Mouse (Mus musculus) thymus, postnatal 10 days (tissue): ENCODE measurements at regions not wholly inside any gene's neighbourhood (a gene's known extent, or its start where the extent isn't known, plus 50 kb on each side); places are given as distances from the start of the nearest gene placed in this dataset.

Experiments used
- DNase-seq, 2 experiments: peaks; one replicate each; pipeline ENCODE4 v3.0.0; 2021; ENCODE audit warnings: low spot score in 2 of 2

DNA sequence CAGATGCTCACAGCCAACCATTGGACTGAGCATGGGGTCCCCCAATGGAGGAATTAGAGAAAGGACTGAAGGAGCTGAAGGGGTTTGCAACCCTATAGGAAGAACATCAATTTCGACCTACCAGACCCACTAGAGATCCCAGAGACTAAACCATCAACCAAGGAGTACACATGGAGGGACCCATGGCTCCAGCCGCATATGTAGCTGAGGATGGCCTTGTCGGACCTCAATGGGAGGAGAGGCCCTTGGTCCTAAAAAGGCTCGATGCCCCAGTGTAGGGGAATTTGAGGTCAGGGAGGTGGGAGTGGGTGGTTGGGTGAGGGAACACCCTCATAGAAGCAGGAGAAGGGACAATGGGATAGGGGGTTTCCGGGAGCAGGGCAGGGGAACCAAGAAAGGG lies 180.6 kb downstream of the Qdpr start:
- no peak for DNase-seq

DNA sequence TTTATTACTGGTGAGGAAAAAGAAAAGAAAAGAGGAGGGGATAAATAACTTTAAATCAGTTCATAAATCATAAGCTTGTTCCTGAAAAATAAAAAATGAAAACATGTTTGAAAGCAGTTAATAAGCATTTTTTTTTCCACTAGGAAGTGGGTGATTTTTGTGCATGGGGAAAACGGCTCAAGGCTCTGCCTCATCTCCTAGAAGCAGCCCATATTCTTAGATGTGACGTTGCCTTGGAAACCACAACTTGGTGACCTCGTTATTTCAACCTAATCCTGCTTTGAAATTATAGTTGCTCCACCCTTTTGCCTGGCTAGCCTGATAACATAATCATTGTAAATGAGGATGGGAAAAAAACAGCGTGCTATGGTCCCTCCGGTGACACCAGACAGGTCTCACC lies 183.1 kb downstream of the Qdpr start:
- no peak for DNase-seq

DNA sequence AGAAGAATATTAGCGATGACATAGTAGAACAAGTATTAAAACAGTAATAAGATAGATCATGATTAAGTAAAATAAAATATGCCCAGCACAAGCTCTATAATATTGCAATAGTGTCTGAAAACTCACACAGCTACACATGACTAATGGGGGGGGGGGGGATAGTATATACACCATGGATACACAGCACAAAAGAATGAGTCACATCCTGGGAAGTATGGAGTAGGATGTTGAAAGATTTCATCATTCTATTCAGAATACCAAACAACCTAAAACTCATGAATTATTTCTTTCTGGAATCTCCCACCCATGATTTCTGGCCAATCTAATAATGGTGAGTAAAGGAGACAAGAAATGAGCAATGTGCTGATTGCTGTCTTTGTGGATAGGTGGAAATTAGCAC lies 191.6 kb downstream of the Qdpr start:
- DNase-seq, result no peak

DNA sequence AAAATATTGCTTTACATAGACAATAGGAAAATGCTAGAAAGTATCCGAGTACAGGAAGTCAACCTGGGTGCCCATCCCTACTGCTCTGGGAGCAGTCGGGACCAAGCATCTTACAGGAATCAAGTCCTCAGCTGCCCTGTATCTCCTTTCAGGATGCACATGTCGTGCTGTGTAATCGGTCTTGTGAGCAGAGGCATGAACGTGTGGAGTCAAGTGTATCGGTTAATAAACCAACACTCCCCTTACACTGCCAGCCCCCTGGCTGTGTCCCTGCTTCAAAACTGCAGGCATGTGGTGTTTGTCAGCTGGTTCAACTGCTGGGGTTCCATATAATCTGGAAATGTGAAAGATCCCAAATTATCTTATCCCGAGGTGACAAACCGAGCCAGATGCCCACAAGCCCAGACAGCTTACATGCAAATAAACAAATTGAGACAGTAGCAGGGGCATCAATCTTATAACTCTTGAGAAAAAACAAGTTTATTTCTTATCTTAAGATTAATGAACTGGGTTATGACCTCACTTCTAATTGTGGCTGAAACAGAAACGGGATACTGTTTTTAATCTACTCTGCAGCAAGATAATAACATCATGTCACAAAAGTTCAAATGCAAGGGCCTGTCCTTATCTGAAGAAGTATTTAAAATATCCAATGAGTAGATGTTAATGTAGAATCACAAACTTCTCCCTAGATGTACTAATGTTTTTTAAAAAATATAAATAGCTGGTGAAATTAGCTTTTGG lies 193.6 kb downstream of the Qdpr start:
- DNase-seq, result no peak

DNA sequence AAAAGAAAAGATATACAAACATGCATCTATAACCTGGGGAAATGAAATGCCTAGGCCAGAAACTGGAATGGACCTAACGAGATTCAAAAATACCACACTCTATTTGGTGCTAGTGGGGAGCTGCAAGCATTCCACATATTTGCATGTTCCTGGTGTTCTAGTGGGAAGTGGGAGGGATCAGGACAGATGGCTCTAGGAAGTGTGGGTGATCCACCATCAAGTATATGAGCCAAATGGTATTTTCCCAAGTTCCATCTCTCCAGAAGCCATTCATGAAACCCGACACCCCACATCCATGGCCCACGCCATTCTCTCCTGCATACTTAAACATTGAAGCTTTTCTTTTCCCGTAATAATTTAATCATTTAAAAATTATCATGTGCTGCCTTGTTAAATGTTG lies 218.2 kb downstream of the Qdpr start:
- DNase-seq, result no peak

DNA sequence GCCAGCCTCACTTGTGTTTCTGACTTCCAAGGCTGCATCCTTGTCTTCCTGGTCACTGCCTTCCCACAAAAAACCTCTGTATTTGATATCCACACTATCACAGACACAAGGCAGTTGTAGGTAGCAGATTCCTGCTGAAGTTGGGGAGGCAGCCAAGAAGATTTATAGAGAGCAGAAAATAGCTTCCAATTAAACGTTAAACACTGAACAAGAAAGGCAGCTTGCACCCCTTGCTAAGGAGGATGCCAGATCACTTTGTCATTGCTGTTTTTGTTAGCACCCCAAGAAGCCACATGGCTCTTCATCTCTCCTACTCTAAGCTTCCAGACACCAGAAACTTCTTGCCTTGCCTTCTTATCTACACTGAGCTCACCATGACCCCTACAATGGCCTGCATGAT lies 219.9 kb downstream of the Qdpr start:
- DNase-seq, result no peak

DNA sequence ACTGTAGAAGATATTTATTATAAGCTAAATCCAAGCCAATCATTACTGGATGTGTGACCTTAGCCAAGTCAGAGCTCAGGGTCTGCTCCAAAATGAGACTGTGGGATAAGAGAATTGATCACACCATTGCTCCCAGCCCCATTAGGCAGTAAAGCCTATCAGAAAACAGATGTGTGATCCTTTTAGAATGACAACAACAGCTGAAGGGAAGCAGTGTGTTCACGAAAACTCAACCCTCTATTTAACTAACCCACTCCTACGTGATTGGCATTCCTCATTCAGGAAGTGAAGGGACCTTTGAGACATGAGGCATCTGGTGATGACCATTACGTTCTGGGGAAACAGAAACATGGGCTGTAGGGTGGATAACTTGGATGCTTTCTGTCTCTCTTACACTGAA lies 220.6 kb downstream of the Qdpr start:
- no peak for DNase-seq

DNA sequence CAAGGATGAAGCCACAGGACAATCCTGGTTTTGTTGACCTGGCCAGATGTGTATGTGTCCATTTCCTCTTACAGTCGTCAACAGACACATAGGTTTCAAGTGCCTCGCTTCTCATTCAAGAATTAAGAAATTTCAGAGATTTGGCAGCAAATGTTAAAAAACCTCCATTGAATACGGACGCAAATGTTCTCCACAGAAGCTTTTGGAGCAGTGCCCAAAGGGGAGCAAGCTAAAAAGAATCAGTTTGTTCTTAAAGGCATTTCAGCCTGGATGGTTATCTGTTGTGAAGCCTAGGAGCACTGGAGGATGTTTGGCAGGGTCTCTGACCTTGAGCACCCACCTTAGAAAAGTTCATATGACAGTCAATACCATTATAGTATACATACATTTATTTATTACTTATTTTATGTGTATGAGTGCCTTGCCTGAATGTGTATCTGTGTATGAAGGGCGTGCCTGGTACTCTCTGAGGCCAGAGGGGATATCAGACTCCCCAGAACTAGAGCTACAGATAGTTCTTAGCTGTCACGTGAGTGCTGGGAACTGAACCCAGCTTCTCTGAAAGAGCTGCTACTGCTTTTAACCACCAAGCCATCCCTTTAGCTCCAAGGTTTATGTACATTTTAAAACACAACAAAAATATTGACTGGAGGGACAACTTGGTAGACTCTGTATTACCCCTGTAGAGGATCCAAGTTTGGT lies 221.7 kb downstream of the Qdpr start:
- no peak for DNase-seq

DNA sequence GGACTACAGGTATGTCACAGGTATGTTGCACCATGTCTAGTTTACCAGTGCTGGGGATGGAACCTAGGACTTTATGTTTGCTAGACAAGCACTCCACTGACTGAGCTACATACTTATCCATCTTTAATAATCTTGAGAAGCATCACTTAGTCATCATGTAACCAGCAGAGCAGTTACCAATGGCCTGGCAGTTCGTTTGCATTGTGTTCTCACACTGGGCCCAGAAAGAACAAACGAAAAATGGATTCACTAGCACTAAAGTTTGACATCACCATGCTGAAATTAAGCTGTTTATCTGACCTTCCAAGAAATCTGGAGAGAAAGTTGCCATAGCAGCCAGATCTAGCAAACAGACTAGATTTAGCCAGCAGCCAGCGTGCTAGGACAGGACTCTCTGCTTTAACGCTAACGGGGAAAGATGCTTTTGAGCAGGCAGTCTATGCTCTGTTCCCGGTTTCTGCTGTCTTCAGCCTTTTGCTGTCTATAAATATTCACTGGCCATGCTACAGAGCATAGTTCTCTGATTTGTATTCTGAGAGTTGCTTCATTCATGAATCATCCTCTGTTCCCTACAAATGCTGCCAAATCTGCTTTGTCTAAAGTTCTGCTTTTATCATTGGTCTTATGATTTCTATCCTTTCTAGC lies 229.6 kb downstream of the Qdpr start:
- DNase-seq, result no peak

DNA sequence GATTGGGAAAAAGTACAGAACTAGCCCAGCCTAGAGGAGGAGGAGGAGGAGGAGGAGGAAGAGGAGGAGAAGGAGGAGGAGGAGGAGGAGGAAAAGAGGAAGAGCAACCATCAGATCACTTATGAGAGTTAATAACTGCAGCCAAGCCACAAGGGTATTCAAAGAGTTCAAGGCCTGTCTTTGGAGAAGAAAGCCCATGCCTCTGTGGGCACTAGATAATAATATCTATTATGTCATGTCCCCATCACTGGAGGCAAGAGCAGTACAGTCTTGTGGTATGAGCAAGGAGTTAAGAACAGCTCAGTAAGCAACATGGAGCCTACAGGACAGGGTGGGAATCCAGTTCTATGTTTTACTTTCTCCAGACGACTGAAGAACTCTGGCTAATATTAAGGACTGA lies 230.5 kb downstream of the Qdpr start:
- no peak for DNase-seq

DNA sequence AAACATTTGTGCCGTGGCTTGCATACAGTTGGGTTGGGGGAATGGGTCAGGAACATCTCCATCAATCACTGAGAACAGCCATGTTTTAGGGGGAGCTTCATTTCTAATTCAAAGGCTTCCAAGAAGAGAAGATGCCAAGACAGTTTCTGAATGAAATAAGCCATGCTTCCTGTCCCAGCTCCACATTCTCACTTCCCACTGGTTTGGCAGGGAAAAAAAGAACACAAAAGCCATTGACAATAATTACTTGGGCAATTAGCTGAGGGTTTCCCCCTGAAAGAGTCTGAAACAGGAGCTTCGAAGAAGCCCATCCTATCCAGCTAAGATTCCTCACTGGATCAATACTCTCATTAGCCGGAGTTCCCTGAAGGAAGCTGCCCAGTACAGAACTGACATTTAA lies 230.9 kb downstream of the Qdpr start:
- no peak for DNase-seq

DNA sequence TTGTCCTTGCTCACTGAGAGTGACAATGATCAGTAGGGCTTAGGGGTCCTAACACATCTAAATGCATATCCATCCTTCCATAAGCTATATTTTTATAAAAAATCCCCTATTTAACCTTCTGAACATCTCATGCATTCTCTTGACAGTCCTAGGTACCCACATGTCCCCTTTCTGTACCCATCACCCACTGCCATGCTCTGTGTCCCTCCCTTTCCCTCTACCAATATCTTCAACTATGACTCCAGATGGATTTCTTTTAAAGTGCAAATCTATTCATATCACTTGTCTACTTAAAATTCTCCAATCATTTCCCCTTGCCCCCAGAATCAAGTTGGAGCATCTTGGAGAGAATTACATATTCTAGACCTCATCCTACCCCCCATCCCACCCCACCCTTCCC lies 235.6 kb downstream of the Qdpr start:
- DNase-seq, result no peak

DNA sequence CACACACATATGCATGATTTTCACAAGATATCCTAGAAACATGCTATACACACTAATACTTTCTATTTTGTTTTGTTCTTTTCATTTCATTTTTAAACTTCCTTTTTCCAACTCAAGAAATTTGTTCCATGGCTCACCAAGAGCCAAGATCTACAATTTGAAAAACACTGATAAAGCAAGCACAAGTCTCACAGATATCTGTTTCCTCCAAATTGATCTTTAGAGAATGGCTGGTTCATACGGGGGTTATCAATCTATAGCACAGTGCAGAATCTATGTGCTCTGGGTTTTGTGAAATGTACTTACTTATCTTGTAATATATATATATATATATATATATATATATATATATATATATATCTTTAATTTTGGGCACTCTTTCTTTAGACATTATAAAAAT lies 251.6 kb downstream of the Qdpr start:
- DNase-seq, result no peak

DNA sequence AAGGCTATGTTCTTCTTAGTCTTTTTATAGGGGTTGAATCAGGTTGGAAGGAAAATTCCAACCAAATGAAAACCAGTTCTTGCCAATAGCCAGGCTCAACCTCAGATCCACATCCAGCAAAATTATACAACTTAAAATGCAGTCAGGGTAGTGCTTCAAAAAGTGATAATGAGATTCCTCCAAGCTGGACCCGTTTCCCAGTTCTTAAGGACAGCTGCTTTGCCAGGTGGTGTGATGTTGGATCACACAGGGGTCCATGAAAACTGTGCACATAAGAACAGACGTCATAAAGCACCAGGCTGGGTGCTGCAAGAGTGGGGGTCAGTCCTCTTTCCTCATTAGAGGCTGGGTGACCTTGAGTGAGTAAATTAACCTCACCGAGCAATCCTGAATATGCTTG lies 253.9 kb downstream of the Qdpr start:
- DNase-seq, result no peak

DNA sequence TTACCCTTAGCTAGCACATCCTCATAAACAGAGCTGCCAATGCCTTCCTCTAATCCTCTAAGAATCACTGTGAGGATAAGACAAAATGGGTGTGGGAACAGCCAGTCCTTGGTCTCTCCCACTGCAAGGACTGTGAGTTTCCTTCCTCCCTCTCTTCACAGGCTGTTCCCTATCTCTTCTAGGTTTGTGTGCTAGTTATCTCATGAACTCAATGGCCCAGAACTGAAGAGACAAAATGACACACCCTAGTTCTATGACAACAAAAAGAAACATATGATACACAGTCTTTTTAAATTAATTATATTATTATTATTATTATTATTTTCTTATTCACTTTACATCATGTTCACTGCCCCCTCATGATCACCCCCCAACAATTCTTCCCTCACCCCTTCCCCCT lies 257.7 kb downstream of the Qdpr start:
- no peak for DNase-seq

DNA sequence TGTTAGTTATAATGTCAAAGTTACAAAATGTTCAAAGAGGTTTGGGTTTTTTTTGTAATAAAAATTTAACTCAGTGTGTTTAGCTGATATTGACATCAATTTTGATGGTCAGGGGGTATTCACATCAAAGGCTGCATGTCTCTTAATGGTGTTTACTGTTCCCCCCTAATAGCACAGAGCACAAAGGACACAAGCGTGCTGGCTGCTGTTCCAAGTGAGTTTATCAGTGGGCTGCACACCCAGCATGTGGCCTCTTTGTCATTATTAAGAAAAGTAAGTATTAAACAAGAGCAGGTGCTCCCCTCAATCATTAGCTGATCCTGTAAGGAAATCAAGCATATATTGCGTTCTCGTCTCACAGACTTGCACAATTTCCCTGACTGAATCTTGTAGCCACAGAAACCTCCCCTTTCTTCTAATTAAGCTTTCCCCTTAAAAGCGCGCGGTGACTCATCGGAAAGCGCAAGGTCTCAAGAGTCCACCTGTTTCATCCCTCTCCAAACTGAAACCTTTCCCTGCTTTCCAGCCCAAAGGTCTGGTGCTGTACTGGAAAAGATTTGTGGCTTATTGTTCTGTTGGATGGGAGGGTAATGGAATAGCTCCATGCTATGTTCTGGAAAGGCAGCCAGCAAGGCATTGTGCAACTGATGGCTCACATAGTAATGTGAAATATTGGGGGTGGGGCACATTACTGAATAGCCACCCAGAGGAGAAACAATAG lies 276.8 kb downstream of the Qdpr start:
- DNase-seq, result no peak

DNA sequence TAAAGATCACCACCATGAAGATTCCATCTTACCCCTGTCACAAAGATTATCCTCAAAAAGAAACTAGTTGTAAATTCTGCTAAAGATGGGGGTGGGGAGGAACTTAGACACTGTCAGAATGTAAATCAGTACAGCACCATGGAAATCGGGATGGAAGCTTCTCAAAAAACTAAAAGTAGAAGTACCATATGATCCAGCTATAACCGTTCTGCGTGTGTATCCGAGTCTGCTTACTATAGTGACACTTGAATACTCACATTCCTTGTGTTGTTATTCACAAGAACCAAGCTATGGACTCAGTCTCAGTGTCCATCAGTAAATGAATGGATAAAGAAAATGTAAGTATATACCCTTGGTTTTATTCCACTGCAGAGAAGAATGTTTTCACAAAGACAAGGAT lies 290.8 kb downstream of the Qdpr start:
- no peak for DNase-seq

DNA sequence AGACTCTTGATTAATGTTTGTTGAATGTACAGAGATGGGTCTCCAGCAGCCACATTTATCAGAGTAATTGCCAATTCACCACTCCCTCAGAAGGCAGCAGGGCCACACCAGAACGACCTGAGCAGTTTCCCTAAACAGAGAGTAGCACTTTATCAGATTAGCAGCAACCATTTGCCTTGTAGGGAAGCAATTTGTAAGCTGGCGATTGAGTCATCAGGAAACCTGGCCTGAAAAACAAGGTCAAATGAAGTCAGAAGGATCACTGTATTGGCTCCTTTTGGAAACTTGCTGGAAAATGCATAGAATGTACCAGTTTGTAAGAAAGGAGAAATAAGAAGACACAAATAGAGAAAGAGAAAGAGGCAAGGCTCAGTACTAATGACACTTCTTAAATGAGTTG lies 295.1 kb downstream of the Qdpr start:
- DNase-seq, result no peak

DNA sequence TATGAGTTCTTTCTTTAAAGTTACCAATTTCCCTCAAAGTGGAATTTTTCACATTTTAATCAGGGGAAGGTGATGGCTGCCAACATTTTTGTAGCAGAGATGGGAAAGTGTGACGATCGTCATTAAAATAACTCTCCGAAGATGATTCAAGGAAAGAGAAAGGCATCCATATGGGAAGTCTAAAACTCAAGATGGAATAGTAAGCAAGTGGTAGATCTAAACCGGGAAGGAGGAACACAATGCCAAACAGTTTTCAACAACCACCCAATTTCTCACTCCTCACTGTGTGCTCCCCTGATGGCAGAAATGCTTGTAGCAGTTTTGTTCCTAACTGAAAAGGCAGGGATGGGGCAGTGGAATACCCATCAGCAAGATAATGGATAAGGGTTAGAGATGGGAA lies 305.9 kb downstream of the Qdpr start:
- DNase-seq, result no peak

DNA sequence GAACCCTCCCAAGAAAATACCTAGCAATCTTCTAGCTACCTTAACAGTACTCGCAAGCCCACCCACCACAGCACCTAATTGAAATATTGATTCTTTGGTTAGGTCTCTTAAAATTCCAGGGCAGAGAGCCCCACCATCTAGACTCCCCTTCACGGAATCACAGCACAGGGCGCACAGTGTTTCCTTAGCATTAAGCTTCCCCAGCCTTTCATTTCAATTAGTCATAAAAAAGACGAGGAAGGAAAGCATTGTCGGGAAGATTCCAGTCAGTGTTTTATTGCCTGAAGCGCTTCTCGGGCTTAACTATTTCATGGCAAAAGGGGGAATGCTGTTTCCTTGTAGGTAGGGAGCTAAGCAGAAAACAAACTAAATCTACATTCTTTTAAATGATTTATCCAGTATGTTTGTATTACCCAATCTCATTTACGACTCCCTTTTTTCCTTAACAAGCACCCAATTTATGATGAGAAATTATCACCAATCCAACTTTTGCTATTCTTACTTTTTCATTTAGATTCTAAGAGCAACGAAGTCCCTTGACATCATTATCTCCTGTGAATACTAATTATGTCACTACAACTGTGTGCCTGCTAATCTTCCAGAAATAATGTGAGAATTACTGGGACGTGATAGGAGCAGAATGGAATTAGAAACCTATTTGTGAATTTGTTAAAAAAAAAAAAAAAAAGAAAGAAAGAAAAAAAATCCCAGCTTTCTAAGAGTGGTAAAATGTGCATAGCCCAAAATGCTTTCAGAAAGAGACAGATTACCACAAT lies 312.6 kb downstream of the Qdpr start:
- no peak for DNase-seq

DNA sequence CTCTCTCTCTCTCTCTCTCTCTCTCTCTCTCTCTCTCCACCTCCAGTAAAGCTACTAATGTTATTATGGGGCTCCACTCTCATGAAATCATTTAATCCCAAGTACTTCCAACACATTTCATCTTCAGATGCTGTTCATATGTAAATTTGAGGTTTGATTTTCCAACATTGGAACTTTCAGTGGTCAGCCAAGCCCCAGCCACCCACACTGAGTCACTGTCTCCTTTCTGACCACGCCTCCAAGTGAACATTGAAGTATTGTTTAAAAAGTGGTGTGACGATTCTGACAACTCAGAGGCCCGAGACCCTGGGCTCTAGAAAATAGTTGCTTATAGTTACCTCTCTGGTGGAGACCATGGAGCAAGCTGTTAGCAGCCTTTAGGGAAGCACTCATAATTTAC lies 313.3 kb downstream of the Qdpr start:
- DNase-seq, result no peak

DNA sequence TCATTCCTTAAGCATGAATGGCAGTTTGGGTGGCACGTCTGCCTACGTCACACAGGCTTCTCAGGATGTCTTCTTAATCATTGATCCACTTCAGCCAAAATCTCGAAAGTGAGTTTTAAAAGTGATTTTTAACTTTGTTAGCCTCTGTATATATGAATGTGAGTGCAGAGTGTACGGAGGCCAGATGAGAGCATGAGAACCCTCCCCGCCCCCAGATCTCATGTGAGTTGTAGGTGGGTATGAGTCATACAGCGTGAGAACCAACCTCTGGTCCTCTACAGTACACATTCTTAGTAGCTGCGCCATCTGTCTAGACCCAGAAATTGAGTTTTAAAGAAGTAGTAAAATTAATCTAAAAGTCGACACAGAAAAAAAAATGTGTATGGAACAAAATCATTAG lies 322.1 kb downstream of the Qdpr start:
- no peak for DNase-seq
